Mouse (Mus musculus) testis, postnatal 10 days (tissue): Measurements from ENCODE around the gene Golph3.

ENCODE experiments used
- DNase-seq: peaks from one replicate; pipeline ENCODE4 v3.0.0; 2021; ENCODE audit warnings: low spot score

The Golph3 gene

DNA sequence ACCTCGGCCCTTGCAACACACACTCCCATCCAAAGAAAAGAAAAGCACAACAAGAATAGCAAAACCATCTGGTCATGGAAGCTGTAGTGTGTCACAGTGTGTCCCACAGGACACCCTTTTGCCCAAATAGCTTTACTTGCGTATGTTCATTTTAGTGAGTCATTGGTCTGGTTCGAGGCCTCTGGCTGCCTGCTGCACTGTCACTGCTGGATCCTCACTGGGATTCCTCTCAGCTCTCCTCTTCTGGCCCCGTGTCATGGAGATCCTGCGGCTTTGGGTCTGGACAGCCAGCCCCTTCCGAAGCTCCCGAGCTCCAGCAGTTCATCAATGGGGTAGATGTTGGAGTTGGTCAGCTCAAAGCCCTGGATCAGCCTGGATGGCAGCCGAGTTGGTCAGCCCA, 2.8 kb upstream of the Golph3 start:
- DNase-seq: no peak

DNA sequence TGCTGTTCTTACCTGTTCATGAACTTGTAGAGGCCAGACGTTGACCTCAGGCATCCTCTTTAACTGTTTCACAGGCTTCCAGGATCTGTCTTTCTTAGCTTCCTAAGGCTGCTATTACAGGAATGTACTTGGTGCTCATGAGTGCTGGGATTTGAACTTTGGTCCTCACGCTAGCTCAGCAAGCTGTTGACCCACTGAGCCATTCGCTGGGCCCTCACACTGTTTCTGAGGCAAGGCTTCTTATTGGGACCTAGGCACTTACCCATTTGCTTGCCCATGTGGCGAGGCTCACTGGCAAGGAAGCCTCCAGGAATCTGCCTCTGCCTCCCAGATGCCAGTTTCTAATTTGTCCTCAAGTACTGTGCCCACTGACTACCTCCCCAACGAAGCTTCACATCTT, 1.4 kb upstream of the Golph3 start:
- no peak for DNase-seq

DNA sequence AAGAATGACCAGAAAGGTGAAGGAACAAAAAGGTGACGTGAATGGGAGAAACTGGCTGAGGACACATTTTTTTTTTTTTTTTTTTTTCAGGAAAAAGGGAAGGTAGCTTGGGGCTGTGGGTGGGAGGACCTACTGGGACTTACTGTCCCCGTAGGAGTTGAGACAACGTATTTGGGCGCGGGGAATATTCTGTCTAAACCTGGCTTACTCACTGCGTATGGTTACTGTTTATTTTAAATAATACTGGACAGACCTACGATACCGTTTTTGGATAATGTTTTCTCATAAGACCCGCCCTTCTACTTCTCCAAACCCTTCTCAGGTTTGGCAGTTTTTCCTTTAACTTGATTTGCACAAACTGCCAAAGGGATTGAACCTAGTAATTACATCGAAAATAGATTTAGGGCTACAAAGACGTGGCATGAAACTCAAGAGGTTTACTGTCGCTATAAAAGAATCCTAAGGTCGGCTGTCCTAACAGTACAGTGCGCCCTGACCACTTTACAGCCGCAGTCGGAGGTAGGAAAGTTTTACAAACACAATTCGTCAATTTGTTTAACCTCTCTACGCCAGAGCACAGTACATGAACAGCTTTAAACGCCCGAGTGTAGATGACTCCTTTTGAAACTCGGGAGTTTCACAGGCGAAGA, 684 bp upstream of the Golph3 start:
- DNase-seq: no peak

DNA sequence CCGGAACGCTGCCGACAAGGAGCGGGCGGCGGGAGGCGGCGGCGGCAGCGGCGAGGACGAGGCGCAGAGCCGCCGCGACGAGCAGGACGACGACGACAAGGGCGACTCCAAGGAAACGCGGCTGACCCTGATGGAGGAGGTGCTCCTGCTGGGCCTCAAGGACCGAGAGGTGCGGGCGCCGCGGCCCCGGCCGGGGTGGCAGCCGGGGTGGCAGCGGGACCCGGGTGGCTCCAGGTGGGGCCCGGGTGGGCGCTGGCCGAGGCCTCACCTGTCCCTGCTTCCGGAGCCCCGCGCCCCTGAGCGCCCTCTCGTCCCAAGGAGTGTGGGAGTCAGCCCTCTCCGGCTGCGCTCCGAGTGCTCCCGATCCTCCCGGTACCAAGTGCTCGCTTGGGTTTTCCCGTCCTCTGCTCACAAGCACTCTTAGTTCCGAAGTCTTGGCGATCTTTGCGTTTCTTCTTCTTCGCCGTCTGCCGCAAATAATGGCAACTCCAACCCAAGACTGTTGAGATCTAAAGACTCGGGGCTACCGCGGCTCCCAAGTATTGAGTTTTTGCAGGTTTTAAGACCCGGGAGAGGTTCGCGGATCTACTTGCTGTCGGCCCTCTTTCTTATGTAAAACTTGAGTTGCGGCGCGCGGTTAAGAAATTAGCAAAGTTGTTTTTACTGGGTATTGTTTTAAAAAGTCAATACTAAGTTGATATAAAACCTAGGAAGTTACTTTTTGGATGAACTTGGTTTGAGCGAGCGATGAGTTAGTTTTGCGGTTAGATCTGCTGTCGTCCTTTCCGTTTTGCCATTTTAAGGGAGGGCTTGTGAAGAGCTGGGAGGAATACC, 755 bp downstream of the Golph3 start, which contains the start of gene 1810049J17Rik:
Gene 1810049J17Rik (minus strand): TSS at position 112 of the 834 bp plus-strand sequence.
- DNase-seq: peak; percentile 67

DNA sequence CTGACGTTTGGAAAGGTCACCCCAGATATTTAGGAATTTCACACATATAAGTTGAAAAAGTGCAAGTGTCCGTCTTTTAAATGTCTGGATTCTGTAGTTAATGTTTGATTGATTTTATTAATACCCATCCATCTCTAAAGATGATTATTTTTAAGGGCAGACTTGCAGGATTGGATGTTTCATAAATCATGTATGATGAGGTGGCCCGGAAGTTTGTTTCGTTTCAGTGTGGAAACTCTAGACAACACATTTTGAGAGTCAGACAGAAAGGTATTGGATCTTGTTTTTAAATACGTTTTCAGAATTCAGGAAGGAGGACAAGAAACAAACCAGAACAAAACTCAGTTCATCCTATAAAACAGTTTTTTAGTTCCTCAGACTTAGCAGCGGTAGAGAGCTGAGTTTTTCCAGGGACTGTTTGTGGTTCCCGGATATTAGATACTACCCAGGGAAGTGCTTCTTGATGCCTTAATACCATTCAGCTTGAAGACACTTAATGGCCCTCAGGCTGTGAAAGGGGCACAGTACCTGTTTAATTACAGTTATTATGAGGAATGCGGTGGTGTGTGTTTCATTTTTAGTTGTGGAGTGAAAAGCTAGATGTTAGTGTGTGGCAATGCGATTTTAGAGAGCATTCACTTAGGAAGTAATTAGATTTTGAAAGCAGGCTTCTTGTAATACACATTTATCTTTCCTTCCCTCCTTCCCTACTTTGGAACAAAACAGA, 1.6 kb downstream of the Golph3 start:
- no peak for DNase-seq

DNA sequence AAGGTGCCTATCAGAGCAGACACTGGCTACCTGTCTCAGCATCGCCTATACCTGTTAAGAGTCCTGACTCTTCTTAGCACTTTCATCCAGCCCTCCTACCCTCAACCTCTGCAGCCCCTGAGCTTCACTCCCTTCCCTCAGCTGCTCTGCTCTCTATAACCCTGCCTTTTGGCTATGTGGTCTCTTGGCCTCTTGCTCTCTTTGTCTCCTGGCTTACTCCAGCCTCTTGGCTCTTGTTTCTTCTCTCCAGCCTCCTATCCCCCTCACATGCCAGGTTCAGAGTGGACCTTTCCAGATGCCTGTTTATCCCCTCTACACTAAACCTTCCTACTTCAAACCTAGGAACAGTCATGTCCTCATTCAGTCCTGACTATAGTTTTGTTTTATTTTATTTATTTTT, 3.1 kb downstream of the Golph3 start:
- no peak for DNase-seq

DNA sequence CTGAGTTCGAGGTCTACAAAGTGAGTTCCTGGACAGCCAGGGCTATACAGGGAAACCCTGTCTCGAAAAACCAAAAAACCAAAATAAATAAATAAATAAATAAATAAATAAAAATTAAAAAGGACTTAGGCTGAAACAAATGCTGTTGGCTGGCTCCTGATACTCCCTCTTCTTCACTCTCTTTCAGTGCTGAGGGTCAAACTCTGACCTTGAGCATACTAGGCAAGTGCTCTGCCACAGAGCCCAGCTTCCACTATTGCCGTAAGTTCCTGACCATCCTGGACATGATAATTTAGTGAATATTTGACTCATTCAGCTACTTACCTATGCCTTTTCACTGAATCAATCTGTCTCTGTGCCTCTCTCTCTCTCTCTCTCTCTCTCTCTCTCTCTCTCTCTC, 9.1 kb downstream of the Golph3 start:
- no peak for DNase-seq

DNA sequence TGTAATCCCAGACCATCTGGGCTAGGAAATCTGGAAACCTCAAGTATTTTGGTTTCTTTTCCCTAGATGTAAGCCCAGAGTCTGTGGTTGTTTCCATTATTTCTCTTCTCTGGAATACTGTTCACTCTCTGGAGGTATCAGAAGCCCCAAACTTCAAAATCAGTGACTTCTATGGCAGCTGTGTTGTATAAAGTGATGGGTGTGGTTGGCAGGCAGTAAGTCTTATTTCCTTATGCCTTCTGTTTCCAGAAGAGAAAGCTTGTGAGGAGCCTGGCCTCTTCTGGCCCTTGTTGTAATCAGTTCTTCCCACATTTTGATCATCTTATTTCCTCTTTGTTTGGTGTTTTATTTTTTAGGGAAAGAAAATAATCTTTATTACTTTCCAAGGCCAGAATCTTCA, 9.6 kb downstream of the Golph3 start:
- DNase-seq: no peak

DNA sequence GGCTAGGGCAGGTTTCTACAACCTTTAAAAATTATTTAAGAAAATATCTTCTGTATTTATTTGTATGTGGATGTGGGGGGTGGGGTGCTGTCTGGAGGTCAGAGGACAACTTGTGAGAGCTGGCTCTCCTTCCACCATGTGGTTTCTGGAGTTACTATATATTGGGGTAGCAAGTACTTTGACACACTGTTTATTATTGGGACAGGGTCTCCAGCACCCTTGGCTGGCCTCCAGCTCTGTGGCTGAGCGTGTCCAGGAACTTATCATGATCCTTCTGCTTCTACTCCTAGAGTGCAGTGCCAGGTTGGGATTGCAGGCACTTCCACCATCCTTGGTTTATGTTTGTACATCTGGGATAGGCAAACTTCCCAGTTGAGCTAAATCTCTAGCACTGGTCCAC, 10.1 kb downstream of the Golph3 start:
- peak; percentile 31 for DNase-seq

DNA sequence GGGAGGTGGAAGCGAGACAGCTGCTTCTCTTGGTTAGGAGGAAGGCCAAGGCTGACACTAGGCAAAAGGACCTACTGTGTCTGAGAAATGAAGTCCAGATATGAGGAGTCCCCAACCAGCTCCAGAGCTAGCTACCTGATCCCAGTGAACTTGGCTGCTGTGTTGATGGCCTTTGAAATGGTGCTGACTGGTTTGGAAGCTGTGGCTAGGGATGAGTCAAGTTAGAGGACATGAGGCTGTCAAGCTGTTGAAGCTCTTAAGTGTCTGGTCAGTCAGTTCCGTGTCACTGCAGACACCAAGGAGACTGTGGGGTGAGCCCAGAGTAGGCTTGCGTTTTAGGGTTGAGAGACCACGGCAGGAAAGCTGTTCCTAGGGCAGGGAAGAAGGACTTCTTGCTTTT, 13.1 kb downstream of the Golph3 start:
- no peak for DNase-seq

DNA sequence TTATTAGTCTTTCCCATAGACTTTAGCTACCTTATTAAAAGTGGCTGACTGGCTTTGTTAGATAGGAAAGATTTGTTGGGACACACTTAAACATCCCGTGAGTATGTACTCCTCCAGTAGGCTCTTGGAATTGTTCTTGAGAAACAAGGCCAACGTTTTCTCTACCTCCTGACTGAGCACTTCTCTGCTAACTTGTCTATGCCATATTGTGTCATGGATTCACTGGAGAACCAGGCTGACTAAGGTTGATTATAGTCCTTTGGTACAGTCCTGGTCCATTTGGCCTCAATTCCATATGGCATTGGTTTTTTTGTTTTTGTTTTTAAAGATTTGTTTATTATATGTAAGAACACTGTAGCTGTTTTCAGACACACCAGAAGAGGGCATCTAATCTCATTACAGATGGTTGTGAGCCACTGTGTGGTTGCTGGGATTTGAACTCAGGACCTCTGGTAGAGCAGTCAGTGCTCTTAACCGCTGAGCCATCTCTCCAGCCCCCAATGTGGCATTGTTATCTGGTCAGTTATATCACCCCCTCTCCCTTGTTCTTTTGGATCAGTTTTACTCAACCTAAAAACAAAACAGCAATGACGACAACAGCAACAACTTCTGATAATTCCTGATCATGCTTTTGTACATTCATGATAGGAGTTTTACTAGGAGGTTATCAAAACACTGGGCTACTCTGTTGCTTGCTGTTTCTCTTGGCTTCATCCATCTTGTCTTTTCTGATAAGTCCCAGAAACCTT, 16.0 kb downstream of the Golph3 start:
- no peak for DNase-seq

DNA sequence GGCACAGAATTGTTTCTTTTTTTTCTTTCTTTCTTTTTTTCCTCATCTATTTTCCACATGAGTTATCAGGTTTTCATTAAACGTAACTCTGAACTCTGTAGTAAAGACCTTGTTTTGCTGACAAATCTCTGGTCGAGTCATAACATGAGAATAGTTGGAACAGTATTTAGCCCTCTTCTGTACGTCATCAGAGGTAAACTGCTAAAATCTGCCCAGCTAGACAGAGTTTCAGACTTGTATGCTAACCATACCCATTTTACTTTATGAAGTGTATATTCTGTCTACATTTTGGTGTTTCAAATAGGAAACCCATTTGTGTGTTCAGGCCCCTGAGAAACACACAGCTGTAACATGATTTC, 16.5 kb downstream of the Golph3 start:
- no peak for DNase-seq

DNA sequence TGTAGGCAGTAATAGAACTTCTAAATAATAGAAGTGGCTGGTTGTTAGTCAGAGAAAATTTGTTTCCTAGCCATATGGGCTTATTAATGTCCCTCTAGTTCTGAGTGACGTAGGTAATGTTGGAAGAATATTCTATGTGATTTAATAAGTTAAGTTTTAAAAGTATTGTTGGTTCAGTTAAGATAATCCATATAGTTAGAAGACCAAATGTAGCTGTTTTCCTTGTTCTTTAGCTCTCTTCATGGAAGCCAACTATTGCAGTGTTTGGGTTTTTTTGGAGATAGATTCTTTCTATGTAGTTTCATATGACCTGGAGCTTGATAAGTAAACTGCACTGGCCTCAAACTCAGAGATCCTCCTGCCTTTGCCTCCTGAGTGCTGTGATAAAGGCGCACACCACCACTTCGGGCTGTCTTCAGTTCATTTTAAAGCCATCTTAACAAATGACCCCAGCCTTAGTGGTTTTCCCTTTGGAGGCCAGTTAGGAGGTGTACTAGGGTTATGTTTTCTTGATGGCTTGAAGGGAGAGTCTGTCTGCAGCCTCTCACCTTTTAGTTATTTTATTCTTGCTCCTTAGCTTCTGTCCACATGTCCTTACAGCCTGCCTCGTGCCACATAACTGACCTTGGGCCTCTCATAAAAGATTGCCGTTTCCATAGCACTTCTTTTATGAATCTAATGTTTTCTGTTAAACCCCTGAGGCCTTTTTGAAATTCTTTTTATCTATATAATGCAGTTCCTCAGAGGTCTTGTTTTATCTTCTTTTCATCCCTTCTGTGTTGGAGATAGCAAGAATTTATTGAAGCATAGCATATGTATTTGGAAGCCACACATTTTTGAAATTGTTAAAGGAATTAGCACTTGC, 19.5 kb downstream of the Golph3 start:
- DNase-seq: no peak

DNA sequence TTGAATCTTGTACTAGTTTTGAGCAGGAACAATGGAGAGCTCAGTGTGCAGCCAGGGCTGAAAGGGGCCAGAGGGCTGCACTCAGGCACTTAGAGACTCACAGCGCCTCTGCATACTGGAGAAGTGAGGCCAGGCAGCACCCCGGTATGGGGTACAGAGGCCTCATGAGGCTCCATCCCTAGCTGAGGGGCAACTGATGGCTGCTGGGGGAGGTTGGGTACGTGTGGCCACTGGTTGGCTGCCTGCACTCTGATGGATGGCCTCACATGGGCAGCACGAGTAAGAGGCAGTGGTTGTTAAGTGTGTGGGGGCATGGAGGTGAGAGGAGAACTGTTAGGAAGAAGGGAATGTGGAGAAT, 20.1 kb downstream of the Golph3 start:
- DNase-seq: no peak

DNA sequence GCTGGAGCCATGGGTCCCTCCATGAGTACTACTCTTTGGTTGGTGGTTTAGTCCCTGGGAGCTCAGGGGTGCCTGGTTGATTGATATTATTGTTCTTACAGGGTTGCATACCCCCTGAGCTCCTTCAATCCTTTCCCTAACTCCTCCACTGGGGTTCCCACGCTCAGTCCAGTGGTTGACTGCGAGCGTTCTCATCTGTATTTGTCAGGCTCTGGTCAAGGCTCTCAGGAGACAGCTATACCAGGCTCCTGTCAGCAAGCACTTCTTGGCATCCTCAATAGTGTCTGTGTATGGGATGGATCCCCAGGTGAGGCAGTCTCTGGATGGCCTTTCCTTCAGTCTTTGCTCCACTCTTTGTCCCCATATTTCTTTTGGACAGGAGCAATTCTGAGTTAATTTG, 25.7 kb downstream of the Golph3 start:
- DNase-seq: no peak

DNA sequence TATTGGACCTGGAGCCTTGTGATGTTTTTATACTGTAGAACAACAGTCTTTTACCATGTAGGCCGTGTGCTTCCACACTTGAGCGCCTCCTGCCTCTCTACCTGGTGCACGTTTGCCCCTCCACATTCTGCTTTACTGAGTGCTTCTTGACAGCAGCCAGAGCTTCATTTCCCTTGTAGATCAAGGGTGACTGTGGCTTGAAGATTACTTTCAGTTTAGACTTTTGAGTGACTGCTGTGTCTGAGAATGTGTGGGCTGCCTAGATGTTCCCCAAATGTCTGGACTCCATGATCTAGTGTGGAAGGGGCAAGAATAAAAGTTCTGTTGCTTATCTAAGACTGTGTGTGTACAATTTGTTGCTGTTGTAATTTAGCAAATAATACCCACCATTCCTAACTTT, 27.7 kb downstream of the Golph3 start:
- no peak for DNase-seq

DNA sequence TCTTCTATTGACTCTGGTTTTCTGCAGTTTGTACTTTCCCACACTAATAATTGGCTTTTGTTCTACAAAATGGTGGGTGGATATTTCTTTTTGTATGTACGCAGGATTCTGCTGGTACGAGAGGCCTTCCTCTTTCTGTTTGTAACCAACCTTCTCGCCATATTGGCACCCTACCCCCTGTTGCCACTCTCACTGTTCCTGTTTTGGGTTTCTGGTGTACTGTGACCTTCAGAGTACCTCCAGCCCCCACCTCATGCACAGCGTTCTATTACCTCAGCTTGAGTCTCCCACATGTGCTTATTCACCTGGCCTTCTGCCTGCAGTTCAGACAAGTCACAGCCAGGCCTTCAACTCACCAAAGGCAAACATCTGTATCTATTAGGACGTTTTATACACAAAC, 28.6 kb downstream of the Golph3 start:
- no peak for DNase-seq

DNA sequence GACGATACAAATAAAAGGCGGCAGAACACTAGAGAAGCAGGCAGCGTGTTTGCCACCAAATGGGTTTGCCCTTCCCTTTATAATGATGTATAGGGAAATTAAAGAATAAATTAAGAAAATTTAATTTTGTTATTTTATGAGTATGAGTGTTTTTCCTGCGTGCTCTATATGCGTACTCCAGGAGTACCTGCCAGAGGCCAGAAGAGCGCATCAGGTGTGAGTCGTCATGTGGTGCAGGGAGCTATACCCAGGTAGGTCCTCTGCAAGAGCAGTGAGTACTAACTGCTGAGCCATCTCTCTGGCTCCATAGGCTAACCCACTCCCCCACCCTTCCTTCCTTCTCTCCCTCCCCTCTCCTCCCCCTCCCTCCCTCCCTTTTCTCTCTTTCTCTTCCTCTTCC, 30.2 kb downstream of the Golph3 start:
- DNase-seq: no peak

DNA sequence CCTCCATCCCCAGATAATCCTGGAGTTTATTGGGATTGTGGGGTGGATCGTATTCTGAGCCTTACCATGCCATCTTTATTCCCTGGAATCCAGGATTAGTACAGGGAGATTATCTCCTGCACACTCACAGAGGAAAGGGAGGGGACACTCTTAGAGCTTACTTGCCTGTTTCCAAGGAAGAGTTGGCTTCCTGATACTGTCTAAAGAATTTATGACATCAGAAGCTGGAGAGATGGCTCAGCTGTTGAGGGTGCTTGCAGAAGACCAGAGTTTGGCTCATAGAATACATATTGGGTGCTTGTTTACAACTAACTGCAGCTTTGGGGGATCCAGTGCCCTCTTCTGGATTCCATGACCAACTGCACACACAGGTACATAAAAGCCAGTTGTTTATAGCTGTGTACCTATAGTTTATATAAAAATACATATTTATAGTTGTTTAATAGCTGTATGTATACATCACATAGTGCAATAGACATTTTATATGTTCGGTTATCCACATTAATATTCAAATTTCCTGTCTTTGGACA, 33.1 kb downstream of the Golph3 start:
- DNase-seq: no peak

DNA sequence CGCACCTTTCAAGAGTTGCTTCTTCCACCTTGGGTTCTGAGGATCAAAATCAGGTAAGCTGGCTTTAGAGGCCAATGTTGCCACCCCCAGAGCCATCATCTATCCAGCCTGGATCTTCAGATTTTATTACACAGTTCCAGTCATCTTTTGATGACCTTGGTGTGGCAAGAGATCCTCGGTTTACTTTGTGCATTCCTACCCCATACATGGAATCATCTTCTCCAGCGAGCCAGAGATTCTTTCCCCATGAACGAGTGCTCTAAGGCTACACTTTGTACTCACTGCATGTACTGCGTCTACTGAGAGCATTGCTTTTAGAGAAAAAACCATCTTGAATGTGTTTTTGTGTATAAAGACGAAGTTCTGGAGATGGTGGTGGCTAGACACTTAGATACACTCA, 34.0 kb downstream of the Golph3 start:
- no peak for DNase-seq

DNA sequence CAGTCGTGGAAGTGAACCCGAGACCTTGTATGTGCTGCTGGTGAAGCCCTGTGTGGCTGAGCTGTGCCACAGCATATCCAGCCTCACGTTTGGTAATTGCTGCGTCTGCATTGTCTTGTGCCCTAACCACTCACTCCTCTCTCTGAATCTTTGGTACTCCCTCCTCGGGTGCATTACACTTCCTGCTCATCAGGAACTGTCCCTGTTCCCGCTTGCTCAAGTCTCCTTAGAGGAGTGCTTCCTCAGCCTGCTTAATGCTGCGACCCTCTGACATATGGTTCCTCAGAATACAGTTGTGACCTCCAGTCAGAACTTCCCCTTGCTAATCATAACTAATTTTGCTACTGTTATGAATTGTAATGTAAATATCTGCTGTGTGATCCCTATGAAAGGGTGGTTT, 34.7 kb downstream of the Golph3 start:
- DNase-seq: no peak
